Mouse (Mus musculus) spleen, adult 2 months (tissue): ENCODE measurements around the gene Pcnx3.

Experiments used
- CTCF ChIP-seq: fragments of 200-500 bp; IDR thresholded peaks from 2 replicates; pipeline ENCODE4 v1.5.1; 2011; ENCODE audit warnings: mild to moderate bottlenecking, inconsistent platforms; ENCODE audit not compliant: insufficient read depth, insufficient read length, insufficient replicate concordance; ENCODE audit errors: extremely low read depth
- POLR2A ChIP-seq: fragments of 200-500 bp; IDR thresholded peaks from 2 replicates; pipeline ENCODE4 v1.6.1; 2011; ENCODE audit warnings: low read depth, low read length, inconsistent platforms

DNA sequence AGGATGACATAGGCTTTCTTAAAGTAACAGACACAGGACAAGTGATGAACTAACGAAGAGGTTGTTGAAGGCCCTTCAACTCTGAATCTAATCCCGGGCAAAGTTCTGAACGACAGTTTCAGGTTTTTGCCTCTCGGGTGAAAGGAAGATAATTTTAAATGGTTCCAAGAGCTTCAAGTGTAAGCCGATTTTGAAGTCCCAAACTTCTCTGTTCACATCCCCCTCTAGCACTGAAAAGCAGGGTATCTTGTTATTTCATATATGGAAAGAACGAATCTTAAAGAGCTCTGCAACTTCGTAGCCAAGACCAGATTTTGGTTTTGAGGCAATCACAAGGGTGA lies 350 bp upstream of the Pcnx3 start:
- TF ChIP-seq POLR2A (no peak), CTCF (no peak)
